Mouse (Mus musculus) lung, embryonic 16.5 days (tissue): Measurements from ENCODE around the gene Cmip. TPM values are rescaled to one million over a fixed set of nuclear protein-coding genes. Genes with fewer than 3 reads are reported as not detected.

Source experiments
- ATAC-seq: fragments of 200-750 bp; cut with Nextera tagmentation; 2 replicates; pipeline ENCODE4 v1.8.0; 2017; ENCODE audit warnings: low read depth, mild to moderate bottlenecking, moderate library complexity
- H3K27ac ChIP-seq: fragments of 300-500 bp; sonication (generic); 2 replicates; pipeline ENCODE4 v1.5.1; 2014; ENCODE audit warnings: mild to moderate bottlenecking, control low read depth, low read length
- H3K27me3 ChIP-seq: fragments of 300-500 bp; sonication (generic); 2 replicates; pipeline ENCODE4 v1.6.1; 2014; ENCODE audit warnings: low read depth, low read length, mixed read lengths; ENCODE audit not compliant: control insufficient read depth, insufficient read depth
- H3K36me3 ChIP-seq: fragments of 300-500 bp; sonication (generic); 2 replicates; pipeline ENCODE4 v1.6.1; 2014; ENCODE audit warnings: low read length; ENCODE audit not compliant: control insufficient read depth, insufficient read depth
- H3K4me1 ChIP-seq: fragments of 300-500 bp; sonication (generic); replicated peaks from 2 replicates; pipeline ENCODE4 v1.6.1; 2014; ENCODE audit warnings: low read length, mixed read lengths; ENCODE audit not compliant: control insufficient read depth, insufficient read depth
- H3K4me2 ChIP-seq: fragments of 300-500 bp; sonication (generic); 2 replicates; pipeline ENCODE4 v1.6.1; 2014; ENCODE audit warnings: low read depth, low read length, control low read depth
- H3K4me3 ChIP-seq: fragments of 300-500 bp; sonication (generic); 2 replicates; pipeline ENCODE4 v1.5.1; 2014; ENCODE audit warnings: mild to moderate bottlenecking, low read length, control low read depth
- H3K9ac ChIP-seq: fragments of 300-500 bp; sonication (generic); 2 replicates; pipeline ENCODE4 v1.6.1; 2014; ENCODE audit warnings: low read length, control low read depth
- H3K9me3 ChIP-seq: fragments of 300-500 bp; sonication (generic); 2 replicates; pipeline ENCODE4 v1.6.1; 2016; ENCODE audit warnings: low read length; ENCODE audit not compliant: control insufficient read depth
- WGBS: fragments of 180-500 bp; shearing (Covaris S2); extraction: QIAGEN DNeasy Blood & Tissue Kit; methylation state at CpG from one replicate; pipeline ENCODE4 v1.1.7; 2014; 5-methylcytosine and 5-hydroxymethylcytosine counted together
- polyA plus RNA-seq: library from polyadenylated mRNA; unstranded; fragments of >200 nt; fragmentation: Nextera tagmentation; extraction: Ambion mirVana; gene quantifications from 2 replicates; pipeline ENCODE4 v1.2.1, GENCODE M21; 2015

Cmip gene
- polyA plus RNA-seq, 1 experiment from 2014 or later, result 11.3 TPM

GRCm38 (mm10) chr8:117431554-117431953 is 174.7 kb downstream of the Cmip start:
- H3K4me2 ChIP-seq, result no peak overlapping the region
- H3K36me3 ChIP-seq, result peaks cover 30% of the 10 kb centered on the region
- H3K27me3 ChIP-seq, result no peaks in the 10 kb centered on the region
- no peak overlapping the region for H3K4me3 ChIP-seq
- no peak overlapping the region for H3K27ac ChIP-seq
- H3K4me1 ChIP-seq, result no peaks in the 10 kb centered on the region
- ATAC-seq, result no peak
- no peaks in the 10 kb centered on the region for H3K9me3 ChIP-seq
- H3K9ac ChIP-seq, result no peak overlapping the region
- 78% methylated on average over 3 of the region's 3 CpGs for WGBS

- Histone ChIP-seq H3K27ac (no peak overlapping the region), H3K27me3 (no peaks in the 10 kb centered on the region), H3K4me1 (no peaks in the 10 kb centered on the region), H3K4me3 (no peak overlapping the region), H3K36me3 (peaks cover 25% of the 10 kb centered on the region), H3K4me2 (no peak overlapping the region), H3K9ac (no peak overlapping the region), H3K9me3 (no peaks in the 10 kb centered on the region)
- WGBS, result 90% methylated on average over 8 of the region's 8 CpGs
- no peak for ATAC-seq
These were observed 175.2 kb downstream of the Cmip start for GRCm38 (mm10) chr8:117432111-117432510.

- no peak for ATAC-seq
- Histone ChIP-seq H3K9ac (no peak overlapping the region), H3K27me3 (no peaks in the 10 kb centered on the region), H3K36me3 (peaks cover 25% of the 10 kb centered on the region), H3K4me2 (no peak overlapping the region), H3K4me1 (no peaks in the 10 kb centered on the region), H3K4me3 (no peak overlapping the region), H3K9me3 (no peaks in the 10 kb centered on the region), H3K27ac (no peak overlapping the region)
- WGBS, result 78% methylated on average over 10 of the region's 10 CpGs
These were observed 177.1 kb downstream of the Cmip start for GRCm38 (mm10) chr8:117433968-117434367.

- ATAC-seq, result no peak
- WGBS, result 96% methylated on average over 15 of the region's 15 CpGs
These were observed 179.9 kb downstream of the Cmip start for GRCm38 (mm10) chr8:117436786-117437185.

GRCm38 (mm10) chr8:117437616-117438015 is 180.8 kb downstream of the Cmip start:
- Histone ChIP-seq H3K27ac (no peak overlapping the region), H3K4me2 (no peak overlapping the region), H3K27me3 (no peaks in the 10 kb centered on the region), H3K4me3 (no peak overlapping the region), H3K9ac (no peak overlapping the region), H3K4me1 (no peaks in the 10 kb centered on the region), H3K9me3 (no peaks in the 10 kb centered on the region), H3K36me3 (peaks cover 17% of the 10 kb centered on the region)
- WGBS, result 70% methylated on average over 5 of the region's 5 CpGs
- ATAC-seq, result no peak

More at GRCm38 (mm10) chr8:117436786-117437185, 179.9 kb downstream of the Cmip start:
- Histone ChIP-seq H3K4me1 (no peaks in the 10 kb centered on the region), H3K4me2 (no peak overlapping the region), H3K4me3 (no peak overlapping the region), H3K27ac (no peak overlapping the region), H3K9ac (no peak overlapping the region), H3K36me3 (peaks cover 20% of the 10 kb centered on the region), H3K27me3 (no peaks in the 10 kb centered on the region), H3K9me3 (no peaks in the 10 kb centered on the region)

GRCm38 (mm10) chr8:117440317-117440716 is 183.5 kb downstream of the Cmip start:
- 76% methylated on average over 14 of the region's 14 CpGs for WGBS
- Histone ChIP-seq H3K27me3 (no peaks in the 10 kb centered on the region), H3K4me3 (no peak overlapping the region), H3K4me2 (no peak overlapping the region), H3K9me3 (no peaks in the 10 kb centered on the region), H3K4me1 (no peaks in the 10 kb centered on the region), H3K36me3 (peaks cover 12% of the 10 kb centered on the region), H3K27ac (no peak overlapping the region), H3K9ac (no peak overlapping the region)
- no peak for ATAC-seq

GRCm38 (mm10) chr8:117440759-117441158 is 183.9 kb downstream of the Cmip start:
- Histone ChIP-seq H3K4me2 (no peak overlapping the region), H3K9ac (no peak overlapping the region), H3K36me3 (peaks cover 15% of the 10 kb centered on the region), H3K27ac (no peak overlapping the region), H3K9me3 (no peaks in the 10 kb centered on the region), H3K4me1 (no peaks in the 10 kb centered on the region), H3K4me3 (no peak overlapping the region), H3K27me3 (no peaks in the 10 kb centered on the region)
- 53% methylated on average over 6 of the region's 6 CpGs for WGBS
- no peak for ATAC-seq

- 86% methylated on average over 5 of the region's 5 CpGs for WGBS
These were observed 188.6 kb downstream of the Cmip start for GRCm38 (mm10) chr8:117445507-117445906.

GRCm38 (mm10) chr8:117446344-117446997 is 189.6 kb downstream of the Cmip start:
- H3K4me3 ChIP-seq, result no peak overlapping the region
- H3K9me3 ChIP-seq, result no peaks in the 10 kb centered on the region
- peaks cover 13% of the 10 kb centered on the region for H3K36me3 ChIP-seq
- no peak overlapping the region for H3K27ac ChIP-seq
- H3K27me3 ChIP-seq, result no peaks in the 10 kb centered on the region
- H3K4me2 ChIP-seq, result no peak overlapping the region
- no peak overlapping the region for H3K9ac ChIP-seq
- ATAC-seq, result no peak
- no peaks in the 10 kb centered on the region for H3K4me1 ChIP-seq
- WGBS, result 71% methylated on average over 15 of the region's 15 CpGs

More at GRCm38 (mm10) chr8:117445507-117445906, 188.6 kb downstream of the Cmip start:
- H3K36me3 ChIP-seq, result peaks cover 13% of the 10 kb centered on the region
- no peak overlapping the region for H3K4me3 ChIP-seq
- H3K27ac ChIP-seq, result no peak overlapping the region
- no peak overlapping the region for H3K4me2 ChIP-seq
- no peak overlapping the region for H3K9ac ChIP-seq
- H3K4me1 ChIP-seq, result no peaks in the 10 kb centered on the region
- no peaks in the 10 kb centered on the region for H3K9me3 ChIP-seq
- no peak for ATAC-seq
- no peaks in the 10 kb centered on the region for H3K27me3 ChIP-seq
